31 mouse cellular contexts compared by ENCODE assay signal in genomic region chr17:35080710-35081109, GRCm38 (mm10). TPM values are rescaled to one million over a fixed set of nuclear protein-coding genes. Genes with fewer than 3 reads are reported as not detected.
DNase-seq lines count a peak whose midpoint lies in the region; ATAC-seq and TF ChIP-seq lines count a peak whose summit lies in the region.
"Had no signal": no experiment of that assay in that cellular context is flagged by ENCODE, and none has a peak within 500 bp of the region (broad histone marks: within the 10 kb centered on the region; RNA-seq: fewer than 3 reads in every experiment).

No protein-coding gene starts in this region.

- in situ Hi-C loops in CH12.LX (cut with MboI; ENCODE audit: low pct_ligation_motif_present, low pct_unique_long_range_greater_than_20kb, low sequenced_read_pairs) = no loop called here

- DNase-seq in layer of hippocampus, adult 2 months (ENCODE audit: low spot score in 2 of 2) = no peak
- DNase-seq in layer of hippocampus, adult 9-11 months = no peak
- DNase-seq in CH12.LX (ENCODE audit: extremely low read depth) (peak; percentile 14), MEL (ENCODE audit: low read depth, low spot score) (peak; percentile 73)
- DNase-seq in testis, postnatal 10 days (ENCODE audit: low spot score) = no peak
- no peak for DNase-seq in heart, adult 9 months (ENCODE audit: low spot score in 2 of 2)
- DNase-seq: adrenal gland, postnatal 36 days; B cell, adult 2 months; cerebellum, adult 11-12 months; cerebellum, postnatal 14 days; forebrain, postnatal 0 days; gastrocnemius, postnatal 14 days; heart, adult 11 months; kidney, adult 9 months; kidney, postnatal 14 days; layer of hippocampus, postnatal 36 days; right cerebral cortex, postnatal 14 days; thymus, postnatal 14 days had no signal

- H3K36me3 ChIP-seq in CH12.LX (replicated peaks in 1 of 2; ENCODE audit: control insufficient read depth in 1 of 2, insufficient read depth in 1 of 2, low read length in 1 of 2) (no peaks in the 10 kb centered on the region), MEL (ENCODE audit: control insufficient read depth in 1 of 2, insufficient read depth in 2 of 2, low read length in 2 of 2) (peaks cover 0 to 42% of the 10 kb centered on the region in 2 experiments; a peak in 2 of 4 replicates)
- no peaks in the 10 kb centered on the region for H3K36me3 ChIP-seq in liver, embryonic 15.5 days (replicated peaks)
- H3K36me3 ChIP-seq: embryonic facial prominence, embryonic 12.5 days; heart, embryonic 12.5 days; hindbrain, embryonic 12.5 days; limb, embryonic 13.5 days; midbrain, embryonic 12.5 days had no signal

- WGBS in liver, embryonic 15.5 days (ENCODE audit: insufficient replicate concordance) = 83% methylated on average over 4 of the region's 4 CpGs

- no peaks in the 10 kb centered on the region for H3K9me3 ChIP-seq in CH12.LX (replicated peaks; ENCODE audit: low read length)
- no peaks in the 10 kb centered on the region for H3K9me3 ChIP-seq in MEL (replicated peaks; ENCODE audit: insufficient read depth, low read length)
- no peaks in the 10 kb centered on the region for H3K9me3 ChIP-seq in liver, embryonic 15.5 days (replicated peaks)
- H3K9me3 ChIP-seq: embryonic facial prominence, embryonic 12.5 days; heart, embryonic 12.5 days; hindbrain, embryonic 12.5 days; limb, embryonic 13.5 days; midbrain, embryonic 12.5 days had no signal

- H3K4me3 ChIP-seq in layer of hippocampus, adult 2 months = no peak overlapping the region
- H3K4me3 ChIP-seq in CH12.LX (replicated peaks in 1 of 3; ENCODE audit: low read depth in 2 of 3, low read length in 2 of 3, poor library complexity in 1 of 3) = no peak overlapping the region
- peak overlapping the region in 1 of 2 experiments; percentile 2; a peak in 1 of 4 replicates for H3K4me3 ChIP-seq in MEL (ENCODE audit: control insufficient read depth in 1 of 2, insufficient read depth in 1 of 2, low read depth in 2 of 2, low read length in 2 of 2)
- H3K4me3 ChIP-seq in liver, embryonic 15.5 days (replicated peaks) = no peak overlapping the region; the same call in 1 of the 2 replicates
- H3K4me3 ChIP-seq: embryonic facial prominence, embryonic 12.5 days; heart, embryonic 12.5 days; hindbrain, embryonic 12.5 days; limb, embryonic 13.5 days; midbrain, embryonic 12.5 days had no signal

- dilution Hi-C loops in CH12.LX (cut with MboI; ENCODE audit: extremely low pct_ligation_motif_present, extremely low pct_unique_long_range_greater_than_20kb, low sequenced_read_pairs) = no loop called here

- ATAC-seq in liver, embryonic 15.5 days (ENCODE audit: insufficient read depth) = no peak
- ATAC-seq: forebrain, postnatal 0 days had no signal

- H3K27me3 ChIP-seq in CH12.LX (replicated peaks) (peaks cover 3% of the 10 kb centered on the region), MEL (ENCODE audit: control insufficient read depth in 1 of 2, insufficient read depth in 2 of 2, low read length in 2 of 2) (no peaks in the 10 kb centered on the region)
- H3K27me3 ChIP-seq in liver, embryonic 15.5 days = peaks cover 18% of the 10 kb centered on the region

- H3K4me1 ChIP-seq in CH12.LX (ENCODE audit: control insufficient read depth in 1 of 2, insufficient read depth in 2 of 2) (peaks cover 17 to 22% of the 10 kb centered on the region in 2 experiments), MEL (ENCODE audit: control insufficient read depth in 1 of 2, insufficient read depth in 2 of 2, low read length in 2 of 2) (peaks cover 20 to 56% of the 10 kb centered on the region in 2 experiments)
- H3K4me1 ChIP-seq in liver, embryonic 15.5 days (replicated peaks) = peaks cover 56% of the 10 kb centered on the region

- H3K79me2 ChIP-seq in CH12.LX (replicated peaks; ENCODE audit: control insufficient read depth, extremely low read depth, insufficient read depth, poor library complexity, severe bottlenecking) = no peaks in the 10 kb centered on the region
- no peaks in the 10 kb centered on the region for H3K79me2 ChIP-seq in MEL (ENCODE audit: control insufficient read depth, insufficient read depth, low read length, poor library complexity)

- TF ChIP-seq POLR2A in CH12.LX (IDR thresholded peaks at IDR 0.05; ENCODE audit: low read depth, low read length) = no peak
- TF ChIP-seq POLR2A in MEL (IDR thresholded peaks at IDR 0.05; ENCODE audit: control insufficient read depth in 1 of 2, insufficient read depth in 1 of 2, low read depth in 1 of 2, low read length in 2 of 2, poor library complexity in 1 of 2) = no peak

- H3K9ac ChIP-seq in CH12.LX (ENCODE audit: insufficient read depth, low read depth) (no peak overlapping the region), MEL (ENCODE audit: control insufficient read depth, low read depth, low read length, poor library complexity, severe bottlenecking) (peak overlapping the region; percentile 50)
- H3K9ac ChIP-seq in liver, embryonic 15.5 days = peak overlapping the region; percentile 23; the same call in 1 of the 2 replicates
- H3K9ac ChIP-seq: embryonic facial prominence, embryonic 12.5 days; forebrain, postnatal 0 days; hindbrain, embryonic 12.5 days; midbrain, embryonic 12.5 days had no signal

- TF ChIP-seq EP300 in CH12.LX (IDR thresholded peaks at IDR 0.05; ENCODE audit: low read length) (no peak), MEL (IDR thresholded peaks at IDR 0.05; ENCODE audit: low read depth in 1 of 2, low read length in 2 of 2) (no peak; a peak in 1 of 4 replicates)

- no peak overlapping the region for H3K4me2 ChIP-seq in CH12.LX (ENCODE audit: insufficient read depth, low read depth, poor library complexity, severe bottlenecking)
- peak overlapping the region; percentile 70 for H3K4me2 ChIP-seq in liver, embryonic 15.5 days
- H3K4me2 ChIP-seq: embryonic facial prominence, embryonic 12.5 days; hindbrain, embryonic 12.5 days; limb, embryonic 13.5 days; midbrain, embryonic 12.5 days had no signal

- TF ChIP-seq RAD21 in CH12.LX (IDR thresholded peaks at IDR 0.05; ENCODE audit: low read depth, low read length) (no peak), MEL (IDR thresholded peaks at IDR 0.05; ENCODE audit: low read depth, low read length) (no peak)

- no peak for TF ChIP-seq CTCF in layer of hippocampus, adult 2 months (conservative IDR thresholded peaks at IDR 0.05)
- no peak for TF ChIP-seq CTCF in CH12.LX (conservative IDR thresholded peaks at IDR 0.05 in 1 of 2, IDR thresholded peaks at IDR 0.05 in 1 of 2; ENCODE audit: low read depth in 2 of 2, low read length in 2 of 2)
- no peak for TF ChIP-seq CTCF in MEL (IDR thresholded peaks at IDR 0.05 in 2 of 3, conservative IDR thresholded peaks at IDR 0.05 in 1 of 3; ENCODE audit: control insufficient read depth in 1 of 3, insufficient read depth in 1 of 3, low read depth in 2 of 3, low read length in 3 of 3, poor library complexity in 1 of 3, severe bottlenecking in 1 of 3)

- peak overlapping the region; percentile 62; the same call in 1 of the 2 replicates for H3K27ac ChIP-seq in layer of hippocampus, adult 2 months
- H3K27ac ChIP-seq in CH12.LX (ENCODE audit: insufficient read depth, low read depth) (no peak overlapping the region), MEL (ENCODE audit: control insufficient read depth, low read depth, low read length) (peak overlapping the region; percentile 94)
- peak overlapping the region; percentile 85 for H3K27ac ChIP-seq in liver, embryonic 15.5 days (replicated peaks)
- H3K27ac ChIP-seq: embryonic facial prominence, embryonic 12.5 days; hindbrain, embryonic 12.5 days; limb, embryonic 13.5 days; macrophage; midbrain, embryonic 12.5 days had no signal

RNA-seq across cellular contexts. Expression of gene Ly6g6d, which starts 2.8 kb away (rescaled TPM):
- 1 to 10 TPM; 1.1 TPM for total RNA-seq in layer of hippocampus, adult 2 months (2021)
- total RNA-seq in CH12.LX (2012; rRNA removed) (not detected in 2 replicates), CH12.LX (2014; rRNA removed) (not detected in 2 replicates), MEL (2012; rRNA removed) (2.1 and 5.5 TPM in 2 replicates)
- polyA plus RNA-seq in CH12.LX (2012; ENCODE audit: insufficient read length, low read depth) (0.44 and 0.46 TPM in 2 replicates), MEL (2012; ENCODE audit: insufficient read depth in 1 of 2, insufficient read length in 2 of 2, low read depth in 1 of 2, low replicate concordance in 2 of 2, missing spikeins in 1 of 2) (1 to 10 TPM in 1 of 2 experiments, not detected in 1; 4.4 TPM)
- 0.41 and 0.70 TPM in 2 replicates for polyA plus RNA-seq in liver, embryonic 15.5 days (2015; fragmentation: Nextera tagmentation; extraction: Ambion mirVana)
- total RNA-seq: adrenal gland, adult 18-20 months; forebrain, postnatal 0 days; monocyte, adult 5-6 weeks had no signal

RNA-seq across cellular contexts. Expression of gene Ly6g6e, which starts 4.0 kb away (rescaled TPM):
- 1 to 10 TPM; 2.5 to 3.5 TPM for total RNA-seq in layer of hippocampus, adult 2 months (2021)
- total RNA-seq in CH12.LX (2012; rRNA removed) (not detected in 2 replicates), CH12.LX (2014; rRNA removed) (not detected in 2 replicates), MEL (2012; rRNA removed) (0.23 TPM in 1 of 2 replicates, not detected in the other)
- polyA plus RNA-seq in CH12.LX (2012; ENCODE audit: insufficient read length, low read depth) (not detected in 2 replicates), MEL (2012; ENCODE audit: insufficient read depth in 1 of 2, insufficient read length in 2 of 2, low read depth in 1 of 2, low replicate concordance in 2 of 2, missing spikeins in 1 of 2) (not detected)
- polyA plus RNA-seq in liver, embryonic 15.5 days (2015; fragmentation: Nextera tagmentation; extraction: Ambion mirVana) = 0.12 and 0.26 TPM in 2 replicates
- total RNA-seq: adrenal gland, adult 18-20 months; gastrocnemius, postnatal 14 days; heart, postnatal 25 days; monocyte, adult 5-6 weeks had no signal
- polyA plus RNA-seq: hindbrain, embryonic 12.5 days; macrophage had no signal

RNA-seq across cellular contexts. Expression of gene Ly6g6f, which starts 4.7 kb away (rescaled TPM):
- under 1 TPM in 1 of 2 experiments, not detected in 1; 0.52 TPM for total RNA-seq in layer of hippocampus, adult 2 months (2021)
- not detected in 2 replicates for total RNA-seq in CH12.LX (2012; rRNA removed)
- total RNA-seq in CH12.LX (2014; rRNA removed) = 0.22 and 0.54 TPM in 2 replicates
- 0.29 and 0.67 TPM in 2 replicates for polyA plus RNA-seq in CH12.LX (2012; ENCODE audit: insufficient read length, low read depth)
- total RNA-seq in MEL (2012; rRNA removed) = 1.4 and 3.0 TPM in 2 replicates
- under 1 TPM in 1 of 2 experiments, not detected in 1; 0.88 TPM for polyA plus RNA-seq in MEL (2012; ENCODE audit: insufficient read depth in 1 of 2, insufficient read length in 2 of 2, low read depth in 1 of 2, low replicate concordance in 2 of 2, missing spikeins in 1 of 2)
- polyA plus RNA-seq in liver, embryonic 15.5 days (2015; fragmentation: Nextera tagmentation; extraction: Ambion mirVana) = 5.1 and 7.0 TPM in 2 replicates
- total RNA-seq: adrenal gland, adult 18-20 months; adrenal gland, postnatal 36 days; forebrain, postnatal 0 days; gastrocnemius, postnatal 14 days; heart, postnatal 25 days; layer of hippocampus, postnatal 36 days; left cerebral cortex, postnatal 14 days; monocyte, adult 5-6 weeks had no signal
- polyA plus RNA-seq: forebrain, postnatal 0 days; intestine, embryonic 14.5 days; macrophage had no signal

RNA-seq across cellular contexts. Expression of gene Abhd16a, which starts 8.4 kb away (rescaled TPM):
- 100 to 1,000 TPM; 110 to 113 TPM for total RNA-seq in layer of hippocampus, adult 2 months (2021)
- total RNA-seq in CH12.LX (2012; rRNA removed) (15.3 and 16.2 TPM in 2 replicates), CH12.LX (2014; rRNA removed) (11.7 and 16.6 TPM in 2 replicates), MEL (2012; rRNA removed) (86.9 and 126 TPM in 2 replicates)
- polyA plus RNA-seq in CH12.LX (2012; ENCODE audit: insufficient read length, low read depth) (10.7 and 11.6 TPM in 2 replicates), MEL (2012; ENCODE audit: insufficient read depth in 1 of 2, insufficient read length in 2 of 2, low read depth in 1 of 2, low replicate concordance in 2 of 2, missing spikeins in 1 of 2) (10 to 100 TPM in 1 of 2 experiments, not detected in 1; 96.1 TPM)
- polyA plus RNA-seq in liver, embryonic 15.5 days (2015; fragmentation: Nextera tagmentation; extraction: Ambion mirVana) = 50.0 and 53.2 TPM in 2 replicates

RNA-seq across cellular contexts. Expression of gene Mpig6b, which starts 14.7 kb away (rescaled TPM):
- total RNA-seq in layer of hippocampus, adult 2 months (2021) = not detected
- total RNA-seq in CH12.LX (2012; rRNA removed) = not detected in 2 replicates
- not detected in 2 replicates for total RNA-seq in CH12.LX (2014; rRNA removed)
- polyA plus RNA-seq in CH12.LX (2012; ENCODE audit: insufficient read length, low read depth) = 0.10 TPM in 1 of 2 replicates, not detected in the other
- not detected in 2 replicates for total RNA-seq in MEL (2012; rRNA removed)
- not detected for polyA plus RNA-seq in MEL (2012; ENCODE audit: insufficient read depth in 1 of 2, insufficient read length in 2 of 2, low read depth in 1 of 2, low replicate concordance in 2 of 2, missing spikeins in 1 of 2)
- 3.2 and 4.4 TPM in 2 replicates for polyA plus RNA-seq in liver, embryonic 15.5 days (2015; fragmentation: Nextera tagmentation; extraction: Ambion mirVana)
- total RNA-seq: adrenal gland, postnatal 36 days; forebrain, postnatal 0 days; gastrocnemius, postnatal 14 days; layer of hippocampus, adult 18-20 months; layer of hippocampus, postnatal 36 days; left cerebral cortex, postnatal 14 days had no signal

Comparison
In these comparisons a context has a peak if more than half of its experiments do, and no peak if none do; other contexts are left out.
1. DNase-seq: peak in CH12.LX (single experiment) and MEL (single experiment); none in layer of hippocampus, adult 2 months (0 of 2), layer of hippocampus, adult 9-11 months (single experiment), testis, postnatal 10 days (single experiment) and heart, adult 9 months (0 of 2).